Mouse (Mus musculus) retina, adult 2 months (tissue): ENCODE results near the gene Macf1.

Source experiments
- DNase-seq: peaks from one replicate; pipeline ENCODE4 v3.0.0-alpha.2; 2012; ENCODE audit warnings: low read depth, low spot score

Macf1 gene

GRCm38 (mm10) chr4:123684260-123684659 is at the start of gene Macf1:
TSS of gene Macf1 (minus strand) at chr4:123684360.
- no peak for DNase-seq

GRCm38 (mm10) chr4:123733532-123733931 is 49.4 kb upstream of the Macf1 start:
- DNase-seq: no peak

DNA sequence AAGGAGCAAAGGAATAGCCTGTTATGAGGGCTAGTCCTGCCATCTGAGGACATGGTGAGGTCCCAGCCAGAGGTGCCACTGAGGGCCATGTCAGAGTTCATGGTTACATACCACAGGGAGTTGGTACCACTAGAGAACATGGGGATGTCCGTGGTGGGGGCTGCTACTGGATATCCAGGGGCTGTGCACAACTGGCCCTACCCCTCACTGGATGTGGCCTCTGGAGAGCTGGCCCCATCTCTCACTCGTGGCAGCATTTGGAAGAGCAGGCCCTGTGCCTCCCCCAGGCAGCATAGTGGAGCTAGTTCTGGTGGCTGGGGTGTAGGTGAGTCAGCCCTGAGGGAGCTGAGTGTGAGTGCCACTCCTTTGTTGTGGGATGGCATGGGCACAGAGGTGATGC is 48.8 kb upstream of the Macf1 start:
- DNase-seq: no peak

- no peak for DNase-seq
These were observed 48.2 kb upstream of the Macf1 start for GRCm38 (mm10) chr4:123732163-123732910.

DNA sequence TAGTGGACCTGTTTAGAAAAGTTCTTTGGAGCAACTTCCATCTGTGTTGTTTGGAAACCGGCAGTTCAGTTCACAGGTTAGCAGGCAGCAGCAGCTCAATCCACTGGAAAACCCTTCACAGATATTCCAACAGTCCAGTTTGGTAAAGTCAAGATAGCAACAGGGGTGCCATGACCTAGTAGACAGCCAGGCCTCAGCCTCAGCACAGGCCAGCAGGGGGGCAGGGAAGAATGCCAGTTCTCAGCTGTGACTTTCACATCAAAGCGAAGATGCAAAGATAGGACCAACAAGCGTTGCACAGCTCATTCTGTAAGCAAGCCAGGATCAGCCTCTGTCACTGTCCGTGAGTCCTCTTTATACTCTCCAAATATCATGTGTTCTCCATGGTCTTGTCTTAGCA is 37.6 kb upstream of the Macf1 start:
- DNase-seq: no peak

DNA sequence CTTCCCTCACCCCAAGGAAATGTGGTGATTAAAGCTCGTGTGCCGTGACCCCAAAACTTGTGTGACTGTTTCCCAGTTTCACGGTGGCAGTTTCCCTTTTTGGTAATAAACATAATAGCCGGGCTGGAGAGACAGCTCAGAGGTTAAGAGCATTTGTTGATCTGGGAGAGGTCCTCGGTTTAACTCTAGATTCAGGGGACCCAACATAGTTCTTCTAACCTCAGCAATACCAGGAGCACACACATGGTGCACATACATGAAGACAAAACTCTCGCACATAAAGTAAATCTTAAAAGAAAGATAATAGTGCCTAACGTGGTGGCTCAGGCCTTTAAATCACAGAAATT is 34.2 kb upstream of the Macf1 start:
- peak; percentile 4 for DNase-seq

DNA sequence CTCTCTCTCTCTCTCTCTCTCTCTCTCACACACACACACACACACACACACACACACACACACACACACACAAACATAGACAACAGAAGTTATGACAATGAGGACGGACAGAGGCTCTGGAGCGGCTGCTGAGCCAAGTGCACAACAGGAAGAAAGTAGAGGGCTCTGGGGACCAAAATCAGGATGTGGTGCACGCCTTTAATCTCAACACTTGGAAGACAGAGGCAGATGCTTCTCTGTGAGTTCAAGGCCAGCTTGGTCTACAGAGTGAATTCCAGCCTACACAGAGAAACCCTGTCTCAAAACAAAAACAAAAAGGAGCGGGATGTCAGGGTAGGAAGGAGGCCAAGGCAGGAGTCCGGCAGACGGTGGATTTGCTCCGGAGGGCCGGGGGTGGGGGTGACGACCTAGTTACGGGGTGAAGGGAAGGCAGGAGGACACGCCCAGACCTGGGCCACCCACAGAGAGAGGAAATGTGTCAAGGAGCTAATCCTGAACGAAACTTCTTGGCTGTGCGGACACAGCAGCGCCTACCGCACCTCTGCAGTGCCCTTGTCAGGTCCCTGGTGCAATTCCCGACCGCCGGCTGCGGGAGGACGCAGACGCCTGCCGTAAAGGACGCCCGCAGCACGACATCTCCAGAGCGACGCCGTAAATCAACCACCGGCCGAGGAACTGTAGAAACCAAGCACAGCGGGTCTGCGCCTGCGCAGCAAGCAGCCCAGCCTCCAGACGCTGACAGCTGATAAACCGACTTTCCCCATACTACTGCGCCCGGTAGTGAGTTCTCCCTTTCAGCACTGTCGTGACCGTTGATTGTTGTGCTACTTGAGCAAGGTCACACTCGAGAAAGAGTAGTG is 33.6 kb upstream of the Macf1 start, which contains the start of gene Ndufs5:
Ndufs5 (minus strand) TSS at position 629 of the 860 bp plus-strand sequence.
- peak; percentile 90 for DNase-seq

- no peak for DNase-seq
These were observed 28.3 kb upstream of the Macf1 start for GRCm38 (mm10) chr4:123712431-123712830.

- no peak for DNase-seq
These were observed 23.2 kb upstream of the Macf1 start for GRCm38 (mm10) chr4:123707340-123707739.

- DNase-seq: no peak
These were observed 21.2 kb upstream of the Macf1 start for GRCm38 (mm10) chr4:123705340-123705739.

- no peak for DNase-seq
These were observed 9.2 kb upstream of the Macf1 start for GRCm38 (mm10) chr4:123693384-123693783.

GRCm38 (mm10) chr4:123692071-123692470 is 7.9 kb upstream of the Macf1 start:
- DNase-seq: no peak

- DNase-seq: no peak
These were observed 6.2 kb upstream of the Macf1 start for GRCm38 (mm10) chr4:123690311-123690710.

DNA sequence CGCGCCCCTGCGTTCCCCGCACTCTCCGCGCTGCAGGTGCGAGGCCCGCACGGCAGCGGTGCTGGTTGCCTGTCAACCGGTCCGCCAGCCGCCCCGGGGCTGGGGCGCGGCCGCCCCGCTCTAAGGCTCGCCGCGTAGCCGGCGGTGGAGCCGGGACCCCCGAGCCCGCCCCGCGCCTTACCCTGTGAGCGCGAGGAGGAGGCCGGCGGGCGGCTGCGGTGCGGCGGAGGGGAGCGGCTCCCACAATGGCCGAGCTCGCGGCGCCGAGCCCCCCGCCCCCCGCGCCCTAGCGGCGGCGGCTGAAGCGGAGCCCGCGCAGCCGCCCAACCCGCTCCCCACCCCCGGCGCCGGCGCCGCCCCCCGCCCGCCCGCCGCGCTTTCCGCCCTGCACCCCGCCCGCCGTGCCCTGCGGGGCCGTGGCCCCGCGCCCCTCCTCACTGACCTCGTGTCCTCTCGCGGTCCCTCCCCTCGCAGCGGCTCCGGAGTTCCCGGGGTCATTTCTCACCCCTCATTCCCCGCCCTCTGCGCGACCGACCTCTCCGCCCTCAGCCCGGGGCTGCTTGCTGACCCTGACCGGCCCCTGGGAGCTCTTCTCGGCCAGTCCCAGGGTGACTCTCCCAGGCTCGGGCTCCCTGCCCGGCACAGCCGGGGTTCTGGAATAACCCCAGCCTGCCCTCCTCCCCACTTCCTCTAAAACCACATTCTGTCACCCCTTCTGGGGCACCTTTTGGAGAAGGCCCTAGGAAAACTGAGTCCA is 3.0 kb upstream of the Macf1 start:
- no peak for DNase-seq

DNA sequence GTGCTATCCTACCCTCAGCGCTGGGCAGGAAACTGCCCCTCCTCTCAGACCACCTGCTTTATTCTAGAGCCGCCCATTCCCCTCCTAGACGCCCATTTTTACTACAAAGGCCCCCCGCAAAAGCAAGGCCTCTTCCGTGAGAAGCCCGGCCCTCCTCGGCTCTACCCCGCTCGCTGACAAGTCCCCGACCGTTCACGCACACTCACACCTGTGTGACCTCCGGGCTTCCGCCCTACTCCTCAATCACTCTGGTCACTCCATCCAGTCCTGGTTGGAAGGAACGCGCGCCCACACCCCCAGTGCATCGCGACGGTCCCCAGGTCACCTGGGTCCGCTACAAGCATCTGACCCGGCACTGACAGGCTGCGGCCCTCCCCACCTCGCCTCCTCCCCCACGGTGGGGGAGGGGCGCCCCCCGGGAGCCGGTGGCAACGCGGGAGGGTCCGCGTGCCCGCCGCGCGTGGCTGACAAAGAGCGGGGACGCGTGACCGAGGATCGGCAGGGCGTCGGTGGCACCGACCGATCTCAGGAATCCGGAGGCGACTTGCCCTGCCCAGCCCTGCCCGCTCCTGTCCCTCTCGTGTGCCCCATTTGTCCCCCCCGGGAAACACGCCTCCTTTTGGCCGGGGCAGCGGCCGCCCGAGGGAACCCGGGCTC is 2.3 kb upstream of the Macf1 start:
- DNase-seq: no peak

GRCm38 (mm10) chr4:123685506-123686242 is 1.5 kb upstream of the Macf1 start:
- DNase-seq: no peak

DNA sequence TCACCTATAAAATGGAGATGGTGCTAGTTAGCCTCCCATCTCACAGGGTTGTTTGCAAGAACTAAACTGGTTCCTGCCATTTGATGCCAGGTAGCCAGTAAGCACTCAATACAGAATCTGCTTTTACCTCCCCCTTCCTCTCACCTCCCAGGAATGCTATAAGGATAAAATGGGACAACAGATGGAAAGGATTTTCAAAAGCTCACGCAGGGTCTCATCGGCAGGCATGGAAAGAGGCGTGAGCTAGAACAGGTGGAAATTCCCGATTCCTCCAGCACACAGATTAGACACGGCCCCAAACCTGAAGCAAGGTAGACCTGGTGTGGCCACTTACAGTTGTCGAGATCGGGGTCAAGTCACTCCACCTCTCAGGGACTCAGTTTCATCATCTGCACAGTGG is 886 bp upstream of the Macf1 start:
- no peak for DNase-seq

GRCm38 (mm10) chr4:123682291-123682690 is 1.9 kb downstream of the Macf1 start:
- DNase-seq: no peak

DNA sequence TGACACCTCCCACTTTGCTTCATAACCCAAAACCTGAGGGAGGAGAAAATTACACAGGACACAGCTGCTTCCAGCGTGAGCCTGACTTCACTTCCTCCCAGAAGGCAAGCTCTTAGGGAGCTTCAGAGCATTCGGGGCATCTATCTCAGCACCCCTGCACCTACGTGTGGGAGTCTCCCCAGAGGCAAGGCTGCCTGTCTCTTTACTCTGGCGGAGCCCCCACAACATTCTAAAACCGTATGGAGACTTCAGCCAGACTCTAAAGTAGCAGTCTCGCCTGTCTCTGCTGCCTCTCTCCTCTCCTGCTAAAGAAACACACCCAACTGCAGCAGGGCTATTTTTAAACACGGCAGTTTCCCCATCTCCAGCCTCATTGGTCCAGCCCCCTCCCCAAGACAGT is 3.2 kb downstream of the Macf1 start:
- no peak for DNase-seq

- no peak for DNase-seq
These were observed 6.9 kb downstream of the Macf1 start for GRCm38 (mm10) chr4:123677060-123677804.
